Mouse (Mus musculus): ENCODE results near the gene Psg22. TPM values are rescaled to one million over a fixed set of nuclear protein-coding genes. Genes with fewer than 3 reads are reported as not detected.
"Not testable (repeated sequence)": the region's sequence is repeated elsewhere in the genome, so short reads cannot be mapped to it uniquely, and the experiment has no call there.

The Psg22 gene
- not detected for total RNA-seq (2021)
- long read RNA-seq, experiment 1 = 0 reads
- long read RNA-seq, experiment 2 = 0 reads

DNA sequence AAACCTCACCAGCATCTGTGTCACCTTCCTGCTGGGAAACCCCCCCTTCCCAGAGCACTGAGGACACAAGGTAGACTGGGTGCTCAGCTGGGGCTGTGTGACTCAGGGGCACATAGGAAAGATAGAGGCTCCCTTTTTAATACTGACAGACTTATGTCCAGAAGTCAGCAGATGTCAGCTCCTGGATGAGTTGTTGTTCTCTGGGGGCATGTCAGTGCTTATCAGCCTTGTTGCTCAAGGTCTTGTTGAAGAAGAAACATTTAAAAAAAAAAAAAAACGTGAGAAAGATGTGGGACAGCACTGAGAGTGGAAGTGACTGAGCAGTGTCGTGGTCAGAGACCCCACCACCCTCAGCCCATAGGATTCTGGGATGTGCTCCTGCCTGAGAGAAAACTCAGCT lies at the start of gene Psg22:
Psg22 (plus strand) TSS at position 301 of the 400 bp plus-strand sequence.
- DNase-seq (ENCODE audit: low spot score in 2 of 2) = no peak

DNA sequence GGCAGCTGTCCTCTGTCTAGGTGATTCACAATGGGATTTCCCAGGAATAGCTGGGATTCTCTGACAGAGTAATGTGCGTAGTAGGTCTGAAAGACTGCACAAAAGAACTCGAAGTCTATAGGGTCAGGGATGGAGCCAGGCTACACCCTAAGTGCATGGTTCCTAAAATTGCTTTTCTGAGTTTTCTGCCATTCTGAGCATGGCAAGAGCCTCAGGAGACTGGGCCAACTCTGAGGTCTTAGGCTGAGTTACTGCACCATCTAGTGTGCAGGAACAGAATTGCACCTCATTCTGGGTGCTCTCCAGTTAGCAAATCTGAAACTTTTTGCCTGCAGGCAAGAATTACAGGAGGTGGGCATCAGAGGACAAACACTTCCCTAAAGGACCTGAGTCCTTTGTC lies 38.1 kb upstream of the Psg22 start:
- DNase-seq (ENCODE audit: low spot score in 2 of 2) = no peak

DNA sequence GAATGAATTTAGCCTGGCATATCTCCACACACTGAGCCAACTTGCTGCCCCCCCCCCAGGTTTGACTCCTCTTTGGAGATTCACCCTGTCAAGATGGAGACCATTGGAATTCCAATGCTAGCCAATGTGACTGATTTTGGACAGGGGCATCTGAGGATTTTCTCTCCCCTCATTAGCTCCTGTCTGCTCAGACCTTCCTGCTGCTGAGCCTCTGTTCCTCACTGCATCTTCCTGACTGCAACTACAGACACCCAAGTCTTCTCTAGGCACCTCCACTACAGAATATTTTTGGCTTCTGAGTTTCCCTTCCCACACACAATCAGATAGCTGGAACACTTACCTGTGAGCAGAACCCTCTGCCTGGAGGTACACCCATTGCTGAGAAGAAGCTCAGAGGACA lies 32.3 kb upstream of the Psg22 start:
- DNase-seq (ENCODE audit: low spot score in 2 of 2) = no peak

GRCm38 (mm10) chr7:18686085-18686484 lies 31.8 kb upstream of the Psg22 start, which contains the start of gene Psg20:
Psg20 (minus strand) TSS chr7:18686185.
- no peak for DNase-seq (ENCODE audit: low spot score in 2 of 2)

DNA sequence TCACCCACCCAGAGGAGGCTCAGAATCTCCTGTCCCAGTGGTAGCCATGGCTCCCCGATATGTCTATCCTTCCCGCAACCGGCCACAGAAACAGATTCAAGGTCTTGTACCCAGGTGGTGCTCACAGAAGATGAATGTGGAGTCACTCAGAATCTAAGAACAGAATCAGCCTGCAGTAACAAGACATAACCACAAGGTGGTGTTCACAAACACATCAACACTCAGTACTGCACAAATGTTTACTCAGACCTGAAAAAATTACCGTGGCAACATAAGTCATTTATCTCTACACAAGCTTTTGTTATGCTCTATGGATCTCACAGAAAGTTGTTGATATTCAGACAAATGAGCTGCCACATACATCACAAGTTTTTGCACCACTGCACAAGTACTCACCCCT lies 7.6 kb upstream of the Psg22 start:
- not testable (repeated sequence) for DNase-seq (ENCODE audit: low spot score in 2 of 2)

- no peak for DNase-seq (ENCODE audit: low spot score in 2 of 2)
These were observed 7.0 kb upstream of the Psg22 start for GRCm38 (mm10) chr7:18710846-18711245.

DNA sequence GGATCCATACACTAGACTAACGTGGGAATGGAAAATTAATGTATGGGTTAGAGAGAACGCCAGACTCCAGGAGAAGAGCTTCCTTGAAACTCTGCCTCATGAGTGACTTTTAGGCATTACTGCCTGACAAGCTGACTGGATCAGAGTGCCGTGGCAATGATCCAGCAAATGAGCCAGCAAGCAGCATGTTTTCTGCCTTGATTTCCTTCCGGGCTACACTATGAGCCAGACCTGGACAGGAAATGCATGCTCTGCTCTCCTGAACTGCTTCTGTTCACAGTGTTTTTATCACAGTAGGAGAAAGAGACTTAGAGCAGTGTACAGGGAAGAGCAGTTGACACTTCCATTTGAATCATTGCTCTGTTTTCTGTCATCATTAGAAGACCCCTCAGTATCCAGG lies 2.3 kb upstream of the Psg22 start:
- DNase-seq (ENCODE audit: low spot score in 2 of 2) = no peak

GRCm38 (mm10) chr7:18724001-18724400 lies 6.1 kb downstream of the Psg22 start:
- DNase-seq (ENCODE audit: low spot score in 2 of 2) = no peak

GRCm38 (mm10) chr7:18725931-18726330 lies 8.0 kb downstream of the Psg22 start:
- DNase-seq (ENCODE audit: low spot score in 2 of 2) = not testable (repeated sequence)

DNA sequence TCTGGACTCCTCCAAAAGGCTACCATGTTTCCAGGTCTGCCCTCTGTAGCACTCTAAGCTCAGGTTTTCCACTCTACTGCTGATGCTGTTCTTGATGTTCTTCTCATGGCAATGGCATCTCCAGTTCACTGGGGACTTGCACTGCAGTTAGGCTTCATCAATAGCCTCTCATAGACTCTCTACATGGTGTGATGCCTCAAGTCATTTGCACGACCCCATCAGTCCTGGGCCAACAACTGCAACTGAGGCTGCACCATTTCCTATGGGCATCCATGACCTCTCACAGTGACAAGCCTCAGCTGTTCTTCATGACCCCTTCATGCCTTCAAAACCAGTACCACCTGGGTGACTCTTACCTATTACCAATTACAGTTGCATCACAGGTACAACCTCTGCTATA lies 10.5 kb downstream of the Psg22 start:
- no peak for DNase-seq (ENCODE audit: low spot score in 2 of 2)

DNA sequence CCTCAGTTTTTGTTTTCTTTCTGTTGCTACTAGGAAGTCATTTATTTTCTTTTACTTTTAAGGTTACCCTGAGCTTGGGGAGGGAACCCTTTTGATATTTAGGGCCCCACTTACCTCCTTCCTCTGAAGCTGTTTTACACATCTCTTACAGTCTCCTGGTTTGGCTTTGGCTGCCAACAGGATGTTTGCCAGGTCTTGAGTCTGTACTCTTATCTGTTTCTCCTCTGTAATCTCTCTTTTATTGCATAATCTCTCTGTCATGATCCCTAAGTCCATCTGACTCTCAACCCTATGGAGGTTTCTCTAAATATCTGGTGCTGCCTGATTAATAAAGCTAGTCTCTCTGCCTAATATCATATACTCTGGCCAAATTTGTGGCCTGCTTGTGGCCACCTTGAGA lies 15.2 kb downstream of the Psg22 start:
- no peak for DNase-seq (ENCODE audit: low spot score in 2 of 2)

GRCm38 (mm10) chr7:18734451-18734850 lies 16.6 kb downstream of the Psg22 start:
- no peak for DNase-seq (ENCODE audit: low spot score in 2 of 2)

- DNase-seq (ENCODE audit: low spot score in 2 of 2) = no peak
These were observed 28.4 kb downstream of the Psg22 start for GRCm38 (mm10) chr7:18746189-18746860.

DNA sequence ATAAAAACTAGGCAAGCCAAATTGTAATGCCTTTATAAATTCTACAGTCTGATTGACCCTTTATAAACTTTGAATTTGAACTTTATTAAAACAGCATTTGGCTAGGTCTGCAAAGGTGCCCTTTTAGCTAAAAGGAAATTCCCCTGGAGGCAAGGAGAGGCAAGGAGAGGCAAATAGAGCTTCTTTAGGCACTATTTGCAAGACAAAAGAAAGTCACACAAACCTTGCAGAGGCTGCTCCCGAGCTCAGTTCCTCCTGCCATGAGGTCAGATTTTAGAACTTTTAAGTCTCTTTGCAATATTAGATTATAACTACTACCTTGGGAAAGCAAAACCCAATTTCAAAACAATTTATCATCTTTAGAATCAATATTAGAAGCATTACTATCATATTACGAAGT lies 29.5 kb downstream of the Psg22 start:
- DNase-seq (ENCODE audit: low spot score in 2 of 2) = not testable (repeated sequence)

DNA sequence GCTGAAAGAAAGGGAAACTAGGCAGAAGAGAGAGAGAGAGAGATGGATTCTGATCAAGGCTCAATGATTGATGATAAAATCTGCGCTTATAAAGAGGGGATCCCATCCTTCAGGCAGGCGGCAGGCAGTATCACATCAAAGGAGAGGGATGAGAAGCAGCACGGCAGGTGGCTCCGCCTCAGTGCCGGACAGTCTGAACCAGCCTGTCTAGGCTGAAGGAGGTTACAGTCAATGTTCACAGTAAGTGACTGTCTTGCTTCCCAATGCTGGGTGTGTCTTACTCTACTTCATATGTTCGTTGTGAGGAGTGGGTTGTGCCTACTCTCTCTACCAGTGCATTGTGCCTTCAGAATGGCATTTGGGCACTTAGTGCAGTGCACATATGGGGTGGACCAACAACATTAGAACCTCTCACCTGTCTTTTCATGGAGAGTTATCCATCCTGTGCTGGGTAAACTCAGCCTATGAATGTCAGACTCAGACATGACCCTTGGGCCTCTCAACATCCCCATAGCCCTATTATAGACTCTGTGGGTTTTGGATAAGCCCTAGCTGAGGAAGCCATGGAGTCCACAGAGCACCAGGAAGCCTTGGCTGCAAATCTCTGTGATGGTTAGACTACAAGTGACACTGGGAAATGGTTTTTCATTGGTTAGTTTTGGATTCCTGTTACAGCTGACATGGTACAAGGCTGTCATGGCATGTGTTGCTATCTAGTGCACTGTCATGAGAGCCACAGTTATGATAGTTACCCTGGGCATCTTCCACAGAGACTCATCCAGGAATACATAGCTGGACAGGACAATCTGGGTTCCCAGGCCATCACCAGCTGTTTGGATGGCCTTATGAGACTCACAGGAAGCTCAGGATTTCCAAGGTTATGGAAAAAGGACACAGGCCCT lies 31.4 kb downstream of the Psg22 start:
- no peak for DNase-seq (ENCODE audit: low spot score in 2 of 2)

DNA sequence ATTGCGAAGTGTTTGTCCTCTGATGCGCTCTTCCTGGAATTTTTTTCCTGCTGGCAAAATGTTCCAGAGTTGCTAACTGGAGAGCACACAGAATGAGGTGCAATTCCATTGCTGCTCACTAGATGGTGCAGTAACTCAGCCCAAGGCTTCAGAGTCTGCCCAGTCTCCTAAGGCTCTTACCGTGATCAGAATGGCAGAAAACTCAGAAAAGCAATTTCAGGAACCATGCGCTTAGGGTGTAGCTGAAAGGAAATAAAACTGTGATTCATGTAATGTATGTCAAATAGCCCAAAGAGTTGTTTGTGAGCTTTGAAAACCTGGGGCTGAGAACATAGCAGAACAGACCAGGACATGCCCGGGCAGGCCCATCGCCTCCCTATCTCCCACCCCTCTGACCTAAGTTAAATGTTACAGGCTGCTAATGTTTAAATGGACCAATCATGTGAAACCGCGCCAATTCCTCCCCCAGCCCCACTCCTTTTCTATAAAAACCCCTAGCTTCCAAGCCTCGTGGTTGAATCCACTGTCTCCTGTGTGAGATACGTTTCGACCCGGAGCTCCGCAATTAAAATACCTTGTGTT lies 32.1 kb downstream of the Psg22 start:
- DNase-seq (ENCODE audit: low spot score in 2 of 2) = peak in 1 of 2 experiments; percentile 31

GRCm38 (mm10) chr7:18760152-18760551 lies 42.3 kb downstream of the Psg22 start:
- not testable (repeated sequence) for DNase-seq (ENCODE audit: low spot score in 2 of 2)

DNA sequence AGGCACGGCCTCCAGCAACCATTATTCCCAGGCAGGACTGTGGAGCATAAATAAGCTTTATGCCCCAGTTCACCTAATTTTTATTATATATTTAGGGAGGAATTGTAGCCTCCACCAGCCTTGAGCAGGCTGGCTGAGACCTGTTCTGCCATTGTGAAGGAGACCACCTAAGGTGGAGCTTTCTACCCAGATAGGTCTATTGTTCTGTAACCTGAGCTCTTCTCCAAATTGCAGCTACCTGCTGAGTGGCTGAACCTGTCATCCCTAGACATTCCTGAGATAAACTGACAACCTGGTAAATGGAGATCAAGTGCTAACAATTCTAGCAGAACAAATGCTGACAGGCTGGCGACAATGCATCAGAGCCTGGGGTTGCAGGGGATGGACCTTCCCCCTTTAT lies 45.0 kb downstream of the Psg22 start:
- DNase-seq (ENCODE audit: low spot score in 2 of 2) = not testable (repeated sequence)
